Mouse (Mus musculus): ENCODE results near the gene Slc2a4.

- TF ChIP-seq POLR2A (IDR thresholded peaks at IDR 0.05; ENCODE audit: control insufficient read depth, low read depth, low read length) (no peak), CTCF (IDR thresholded peaks at IDR 0.05; ENCODE audit: control insufficient read depth, insufficient read depth, insufficient replicate concordance, low read depth, low read length) (no peak)
These were observed 45.0 kb downstream of the Slc2a4 start for GRCm38 (mm10) chr11:69902972-69903371.

All from testis, adult 2 months (tissue).